Mouse (Mus musculus) spleen, adult 2 months (tissue): ENCODE data around the gene Dok7. TPM values are rescaled to one million over a fixed set of nuclear protein-coding genes. Genes with fewer than 3 reads are reported as not detected.
A peak's percentile ranks its signal among the peaks of the same experiment; 100 is the strongest.

Experiments
- DNase-seq, 2 experiments: peaks; one replicate each; pipeline versions ENCODE4 v3.0.0 to v3.0.0-alpha.2; 2012 to 2021; ENCODE audit warnings: low spot score in 2 of 2, low read depth in 1 of 2
- H3K27ac ChIP-seq: fragments of 200-500 bp; 2 replicates; pipeline ENCODE4 v1.5.1; 2012; ENCODE audit warnings: low read length, inconsistent platforms; ENCODE audit not compliant: insufficient read depth
- H3K27me3 ChIP-seq: fragments of 200-500 bp; 2 replicates; pipeline ENCODE4 v1.6.1; 2012; ENCODE audit warnings: mild to moderate bottlenecking, moderate library complexity, low read length, inconsistent platforms; ENCODE audit not compliant: control insufficient read depth, insufficient read depth
- H3K36me3 ChIP-seq: fragments of 200-500 bp; 2 replicates; pipeline ENCODE4 v1.6.1; 2012; ENCODE audit warnings: mild to moderate bottlenecking, low read length, inconsistent platforms; ENCODE audit not compliant: control insufficient read depth, insufficient read depth
- H3K4me1 ChIP-seq: fragments of 200-500 bp; 2 replicates; pipeline ENCODE4 v1.6.1; 2011; ENCODE audit warnings: inconsistent platforms; ENCODE audit not compliant: control insufficient read depth, insufficient read depth, insufficient read length
- H3K4me3 ChIP-seq: fragments of 200-500 bp; 2 replicates; pipeline ENCODE4 v1.5.1; 2011; ENCODE audit warnings: mild to moderate bottlenecking, inconsistent platforms; ENCODE audit not compliant: insufficient read depth, insufficient read length; ENCODE audit errors: extremely low read depth
- CTCF ChIP-seq: fragments of 200-500 bp; IDR thresholded peaks from 2 replicates; pipeline ENCODE4 v1.5.1; 2011; ENCODE audit warnings: mild to moderate bottlenecking, inconsistent platforms; ENCODE audit not compliant: insufficient read depth, insufficient read length, insufficient replicate concordance; ENCODE audit errors: extremely low read depth
- POLR2A ChIP-seq: fragments of 200-500 bp; IDR thresholded peaks from 2 replicates; pipeline ENCODE4 v1.6.1; 2011; ENCODE audit warnings: low read depth, low read length, inconsistent platforms
- WGBS: fragments of 180-500 bp; shearing (Covaris S2); methylation state at CpG from one replicate; pipeline ENCODE4 v1.1.7; 2018; 5-methylcytosine and 5-hydroxymethylcytosine counted together
- polyA plus RNA-seq: library from polyadenylated mRNA; depleted of rRNA; stranded (reverse); fragments of >200 nt; gene quantifications from 2 replicates; pipeline ENCODE4 v1.2.3, GENCODE M21; 2012; rRNA removed

The Dok7 gene
- 0.31 and 0.54 TPM in 2 replicates for polyA plus RNA-seq

DNA sequence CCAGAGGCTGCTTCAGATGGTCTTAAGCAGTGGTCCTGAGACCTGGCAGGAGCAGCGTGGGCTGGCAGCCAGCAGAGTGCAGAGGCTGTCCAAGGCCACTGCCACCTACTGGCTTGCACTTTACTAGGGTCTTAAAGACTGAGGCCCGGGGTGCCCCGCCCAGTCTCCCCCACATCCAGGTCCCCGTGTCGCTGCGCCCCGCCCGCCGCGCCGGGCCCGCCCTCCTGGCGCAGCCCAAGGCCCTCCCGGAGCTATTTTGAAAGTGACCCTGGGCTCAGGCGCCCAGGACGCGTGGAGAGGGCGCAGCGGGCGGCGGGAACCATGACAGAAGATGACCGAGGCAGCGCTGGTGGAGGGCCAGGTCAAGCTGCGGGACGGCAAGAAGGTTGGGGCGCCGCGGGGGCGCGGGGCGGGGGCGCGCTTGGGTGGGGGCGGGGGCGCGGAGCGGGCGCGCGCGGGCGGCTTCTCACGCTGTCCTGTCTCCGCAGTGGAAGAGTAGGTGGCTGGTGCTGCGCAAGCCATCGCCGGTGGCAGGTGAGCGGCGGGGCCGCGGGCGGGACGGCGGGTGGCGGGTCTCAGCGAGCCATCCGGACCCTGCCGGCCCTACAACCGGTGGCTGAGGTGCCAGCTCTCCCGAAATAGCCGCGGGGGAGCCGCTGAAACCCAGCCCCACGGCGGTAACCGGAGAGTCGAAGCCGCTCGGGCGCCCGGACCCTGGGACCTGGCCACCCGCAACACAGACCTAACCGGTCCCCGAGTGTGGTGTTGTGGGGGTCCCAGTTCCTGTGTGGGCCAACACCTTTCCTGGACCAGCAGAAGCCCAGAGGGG lies at the start of gene Dok7:
Dok7 (plus strand) TSS at position 163 of the 829 bp plus-strand sequence.
- Histone ChIP-seq H3K27me3 (peaks cover 4% of the 10 kb centered on the region), H3K27ac (no peak within 1 kb of the TSS), H3K4me1 (no peaks in the 10 kb centered on the region), H3K4me3 (peak within 1 kb of the TSS; percentile 27; the same call in 1 of the 2 replicates), H3K36me3 (no peaks in the 10 kb centered on the region)
- WGBS = 2% methylated on average over 51 of the region's 74 CpGs
- no peak for DNase-seq
- TF ChIP-seq POLR2A (no peak), CTCF (no peak)

DNA sequence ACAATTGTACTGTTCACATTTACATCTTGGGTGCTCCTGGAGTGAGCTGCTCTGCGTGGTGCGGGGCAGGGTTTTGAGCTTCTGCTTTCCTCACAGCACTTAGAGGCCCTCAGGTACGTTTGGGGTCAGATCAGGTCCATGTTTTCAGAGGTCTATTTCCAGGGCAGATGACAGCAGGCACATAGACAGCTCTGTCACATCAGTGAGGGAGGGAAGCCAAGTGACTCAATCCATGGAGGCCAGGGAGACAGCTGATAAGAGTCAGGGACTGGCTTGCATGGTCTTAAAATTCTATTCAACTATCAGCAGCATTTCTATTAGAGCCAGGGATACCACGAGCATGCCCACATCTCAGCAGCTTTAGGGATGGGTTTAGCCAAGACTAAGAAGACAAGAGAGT lies 47.4 kb upstream of the Dok7 start:
- Histone ChIP-seq H3K27me3 (no peaks in the 10 kb centered on the region), H3K27ac (no peak overlapping the region), H3K4me3 (no peak overlapping the region), H3K36me3 (no peaks in the 10 kb centered on the region), H3K4me1 (no peaks in the 10 kb centered on the region; the same call in 1 of the 2 replicates)
- DNase-seq = no peak
- TF ChIP-seq POLR2A (no peak), CTCF (no peak)
- WGBS = 93% methylated on average over 4 of the region's 4 CpGs

DNA sequence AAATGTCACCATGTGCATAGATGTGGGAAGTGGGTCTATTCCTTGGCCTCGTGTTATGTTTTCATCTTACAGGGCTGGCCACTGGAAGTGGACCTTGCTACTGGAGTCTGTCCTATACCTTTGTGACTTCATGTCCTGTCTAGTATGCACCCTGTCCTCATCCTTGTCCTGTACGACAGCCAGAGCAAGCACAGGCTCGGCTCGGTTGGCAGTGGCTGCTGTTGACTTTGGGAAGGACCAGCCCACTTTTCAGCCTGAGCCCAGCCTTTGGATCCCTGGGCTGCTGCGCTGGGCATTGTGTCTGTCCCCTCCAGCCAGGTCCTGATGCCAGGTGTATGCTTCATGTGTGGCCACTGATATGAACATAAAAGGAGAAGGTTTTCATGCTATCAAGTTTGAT lies 45.9 kb upstream of the Dok7 start:
- no peaks in the 10 kb centered on the region for H3K27me3 ChIP-seq
- no peak overlapping the region for H3K27ac ChIP-seq
- WGBS = 92% methylated on average over 5 of the region's 5 CpGs
- DNase-seq = no peak
- H3K4me1 ChIP-seq = no peaks in the 10 kb centered on the region; the same call in 1 of the 2 replicates
- H3K36me3 ChIP-seq = no peaks in the 10 kb centered on the region
- TF ChIP-seq CTCF = no peak
- TF ChIP-seq POLR2A = no peak
- no peak overlapping the region for H3K4me3 ChIP-seq

DNA sequence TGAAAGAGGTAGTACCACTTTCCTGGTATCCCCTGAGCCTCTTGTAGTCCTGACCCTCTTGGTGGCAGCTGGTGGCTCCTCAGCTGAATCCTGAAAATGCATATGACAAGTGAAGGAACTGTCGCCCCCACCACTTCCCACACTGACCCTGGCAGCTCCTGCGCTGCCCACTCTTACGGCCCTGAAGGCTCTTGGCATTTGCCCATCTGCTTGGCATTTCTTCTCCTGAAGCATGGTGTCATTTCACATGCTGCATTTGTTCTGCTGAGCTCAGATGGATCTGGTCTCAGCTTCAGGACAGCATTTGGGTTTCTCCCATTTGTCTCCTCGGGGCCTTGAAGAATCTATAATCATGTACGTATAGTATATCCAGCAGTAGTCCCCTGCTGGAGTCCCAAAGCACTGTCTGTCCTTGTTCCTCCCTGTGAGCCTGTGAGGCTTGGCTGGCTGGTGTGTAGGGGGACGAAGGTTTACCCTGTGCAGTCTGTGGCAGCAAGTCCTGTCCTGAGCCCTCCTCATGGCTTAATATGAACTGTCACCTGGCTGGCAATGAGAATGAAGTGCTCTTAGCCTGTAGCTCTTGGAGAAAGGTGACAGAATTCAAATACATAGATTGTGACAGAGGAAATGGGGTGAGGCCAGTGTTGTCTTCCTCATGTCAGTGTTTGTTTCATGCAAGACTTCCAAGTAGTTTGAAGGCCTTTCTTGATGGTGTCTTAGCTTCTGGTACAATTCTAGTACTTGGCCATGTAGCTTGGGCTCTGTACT lies 45.2 kb upstream of the Dok7 start:
- WGBS = 97% methylated on average over 6 of the region's 6 CpGs
- Histone ChIP-seq H3K36me3 (no peaks in the 10 kb centered on the region), H3K27me3 (no peaks in the 10 kb centered on the region), H3K4me1 (no peaks in the 10 kb centered on the region; the same call in 1 of the 2 replicates), H3K4me3 (no peak overlapping the region), H3K27ac (no peak overlapping the region)
- DNase-seq = no peak
- TF ChIP-seq CTCF = no peak
- no peak for TF ChIP-seq POLR2A

DNA sequence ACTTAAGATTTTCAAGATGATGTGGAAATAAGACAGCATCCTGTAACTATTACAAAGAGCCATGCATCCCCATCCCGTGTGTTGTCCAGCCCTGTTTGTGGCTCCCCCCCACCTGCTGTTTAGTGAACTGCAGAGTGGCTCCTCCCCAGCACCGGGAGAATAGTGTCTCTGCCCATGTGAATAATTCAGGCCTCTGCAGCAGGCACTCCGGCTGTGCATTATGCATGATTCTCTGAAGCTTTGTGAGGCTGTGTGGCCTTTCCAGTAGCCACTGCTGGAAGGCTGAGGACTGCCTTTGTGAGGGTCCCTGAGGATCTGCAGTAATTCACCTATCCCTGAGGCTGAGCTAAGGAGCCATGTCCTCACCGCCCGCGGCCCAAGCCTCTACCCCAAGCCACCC lies 42.5 kb upstream of the Dok7 start:
- H3K4me3 ChIP-seq = no peak overlapping the region
- WGBS = 93% methylated on average over 6 of the region's 6 CpGs
- TF ChIP-seq CTCF (no peak), POLR2A (no peak)
- H3K4me1 ChIP-seq = no peaks in the 10 kb centered on the region
- no peak for DNase-seq
- H3K27ac ChIP-seq = no peak overlapping the region
- no peaks in the 10 kb centered on the region for H3K27me3 ChIP-seq
- H3K36me3 ChIP-seq = no peaks in the 10 kb centered on the region

DNA sequence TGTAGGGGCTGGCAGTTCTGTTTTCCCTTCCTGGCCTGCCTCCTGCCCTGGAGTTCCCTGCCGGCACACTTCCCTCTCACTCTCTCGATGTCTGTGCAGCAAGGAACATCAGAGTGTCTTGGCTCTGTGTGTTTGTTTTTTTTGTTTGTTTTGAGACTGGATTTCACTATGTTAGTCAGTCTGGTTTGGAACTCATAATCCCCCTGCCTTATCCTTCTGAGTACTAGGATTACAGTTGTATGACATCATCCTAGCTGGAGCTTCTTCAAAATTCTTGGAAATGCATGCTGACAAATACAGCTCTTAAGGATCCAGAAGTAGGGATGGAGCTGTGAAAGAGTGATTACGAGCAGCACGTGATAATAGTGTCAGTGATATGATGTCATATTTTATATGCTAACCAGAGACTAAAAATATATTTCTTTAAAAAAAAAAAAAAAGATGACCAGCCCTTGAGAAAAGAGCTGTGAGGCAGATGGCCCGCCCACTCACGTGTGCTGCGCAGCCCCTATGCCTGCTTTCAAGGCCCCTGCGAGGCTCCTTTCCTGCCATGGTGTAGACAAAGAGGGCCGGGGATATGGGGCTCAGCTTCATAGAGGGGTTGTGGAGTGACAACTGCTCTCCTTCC lies 36.8 kb upstream of the Dok7 start:
- H3K27ac ChIP-seq = no peak overlapping the region
- H3K4me3 ChIP-seq = no peak overlapping the region
- no peak for DNase-seq
- WGBS = 90% methylated on average over 9 of the region's 9 CpGs
- no peaks in the 10 kb centered on the region for H3K4me1 ChIP-seq
- no peaks in the 10 kb centered on the region for H3K27me3 ChIP-seq
- TF ChIP-seq POLR2A (no peak), CTCF (no peak)
- no peaks in the 10 kb centered on the region for H3K36me3 ChIP-seq
